Mouse (Mus musculus) liver, embryonic 14.5 days (tissue): ENCODE measurements at regions not wholly inside any gene's neighbourhood (a gene's known extent, or its start where the extent isn't known, plus 50 kb on each side); places are given as distances from the start of the nearest gene placed in this dataset.

Experiments used
- CTCF ChIP-seq: IDR thresholded peaks from 2 replicates; pipeline ENCODE4 v1.5.1; 2016; ENCODE audit warnings: antibody characterized with exemption, low read depth, control low read depth
- EP300 ChIP-seq: IDR thresholded peaks from 2 replicates; pipeline ENCODE4 v1.6.1; 2016; ENCODE audit warnings: antibody characterized with exemption, low read depth

GRCm38 (mm10) chr12:25430911-25431310, 334.0 kb upstream of the Id2 start:
- no peak for TF ChIP-seq CTCF
- no peak for TF ChIP-seq EP300
